Mouse (Mus musculus) lung, postnatal 25 days (tissue): ENCODE measurements around the gene Kcnk16.

Source experiments
- DNase-seq: peaks from one replicate; pipeline ENCODE4 v3.0.0; 2022; ENCODE audit warnings: low spot score

Kcnk16 gene

DNA sequence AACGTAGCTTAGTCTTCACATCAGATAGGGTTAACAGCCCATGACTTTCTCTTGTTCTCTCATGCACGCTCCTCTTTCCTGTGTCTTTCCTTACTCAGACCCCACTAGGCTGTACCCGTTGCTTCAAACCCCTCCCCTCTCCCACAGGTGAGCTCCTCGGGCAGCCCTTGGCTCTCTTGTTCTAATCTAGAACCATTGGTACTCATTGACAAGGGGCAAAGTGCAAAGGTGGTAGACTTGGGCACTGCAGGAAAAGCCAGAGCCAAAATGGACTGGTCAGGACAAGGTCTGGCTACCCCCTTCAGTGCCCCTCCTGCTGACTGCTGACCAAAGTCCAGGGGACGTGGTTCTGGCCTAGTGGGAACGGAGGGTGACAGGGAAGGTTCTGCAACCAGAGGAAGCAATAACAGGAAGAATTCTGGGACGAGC is 38.9 kb downstream of the Kcnk16 start:
- DNase-seq: no peak

DNA sequence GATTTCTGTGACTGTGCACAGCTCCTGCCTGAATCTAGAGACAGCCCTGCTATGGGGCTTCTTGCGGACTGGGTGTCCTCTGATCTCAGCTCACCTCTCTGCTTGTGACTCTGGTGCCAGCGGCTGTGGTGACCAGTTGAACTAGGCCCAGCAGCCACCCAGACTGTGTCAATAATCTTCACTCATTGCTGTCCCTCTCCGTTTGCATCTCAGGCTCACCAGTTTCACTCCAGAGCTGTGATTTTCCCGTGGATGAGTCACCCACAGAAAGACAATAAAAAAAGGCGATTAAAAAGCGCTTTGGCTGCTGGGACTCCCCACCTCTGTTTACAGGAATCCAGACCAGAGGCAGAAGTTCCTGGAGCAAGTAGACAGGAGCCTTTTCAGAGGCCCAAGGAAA is 39.6 kb downstream of the Kcnk16 start:
- no peak for DNase-seq

DNA sequence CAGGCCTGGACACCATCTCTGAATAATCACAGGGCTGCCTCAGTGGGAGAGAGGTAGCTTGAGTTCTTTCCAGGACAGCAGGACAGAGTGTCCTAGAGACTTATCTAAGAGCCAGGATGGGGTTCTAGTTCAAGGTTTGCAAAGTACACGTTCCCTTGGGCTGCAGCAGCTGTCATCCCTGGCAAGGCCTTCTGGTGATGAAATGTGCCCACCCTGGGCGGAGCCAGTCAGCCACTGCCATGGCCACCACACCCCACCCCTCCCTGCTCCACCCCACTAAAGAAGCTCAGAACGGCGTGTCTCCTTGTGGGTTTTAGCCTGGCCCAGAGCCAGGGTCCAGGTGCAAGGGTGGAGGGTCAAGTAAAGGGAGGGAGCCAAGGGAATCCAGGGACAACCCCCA is 40.7 kb downstream of the Kcnk16 start:
- DNase-seq: no peak

DNA sequence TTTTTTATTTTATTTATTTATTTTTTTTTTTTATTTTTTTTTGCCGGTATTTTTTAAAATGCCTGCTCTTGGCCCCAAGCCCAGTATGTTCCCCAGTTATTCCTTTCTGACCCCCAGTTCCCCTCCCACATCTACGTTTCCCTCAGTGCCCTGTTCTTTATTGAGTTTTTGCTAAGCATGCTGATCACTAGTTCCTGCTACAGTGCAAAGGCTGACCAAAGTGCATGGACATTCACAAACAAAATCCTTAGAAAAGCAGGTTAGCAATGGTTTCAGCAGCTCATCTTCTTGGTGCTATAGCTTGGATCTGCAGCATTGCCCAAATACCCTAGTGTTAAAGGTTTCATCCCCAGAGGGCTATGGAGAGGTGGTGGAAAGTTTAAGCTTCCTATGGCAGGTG is 42.0 kb downstream of the Kcnk16 start:
- DNase-seq: no peak

DNA sequence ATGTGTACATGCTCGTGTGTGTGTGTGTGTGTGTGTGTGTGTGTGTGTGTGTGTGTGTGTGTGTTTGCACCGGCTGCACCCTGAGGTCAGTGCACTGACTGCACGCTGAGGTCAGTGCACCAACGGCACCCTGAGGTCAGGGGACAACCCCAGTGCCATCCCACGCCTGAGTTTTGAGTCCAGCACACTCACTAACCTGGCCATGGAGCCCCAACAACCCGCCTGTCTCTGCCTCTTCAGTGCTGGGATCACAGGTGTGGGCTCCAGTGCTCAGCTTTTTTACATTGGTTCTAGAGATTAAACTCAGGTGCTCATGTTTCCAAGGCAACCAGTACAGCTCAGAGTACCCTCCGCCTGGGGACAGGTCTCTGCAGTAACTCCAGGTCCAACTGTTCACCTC is 42.5 kb downstream of the Kcnk16 start:
- no peak for DNase-seq

DNA sequence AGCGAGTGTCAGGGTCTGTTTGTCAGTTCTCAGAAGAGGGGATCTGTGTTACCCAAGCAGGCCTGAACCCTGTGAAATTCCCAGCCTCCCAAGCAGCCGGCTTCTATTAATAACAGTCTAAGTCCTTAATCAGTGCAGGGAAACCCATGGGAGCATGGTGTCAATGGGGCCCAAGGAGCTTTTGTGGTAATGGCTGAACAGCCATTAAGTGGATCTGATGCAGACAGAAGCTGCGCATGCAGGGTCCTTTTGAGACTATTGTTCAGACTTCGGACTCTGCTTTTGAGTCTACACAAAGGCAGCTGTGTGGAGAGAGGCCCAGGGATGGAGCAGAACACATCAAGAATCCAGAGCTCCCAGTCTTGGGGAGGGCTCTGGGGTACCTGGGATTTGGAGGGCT is 43.5 kb downstream of the Kcnk16 start:
- no peak for DNase-seq

DNA sequence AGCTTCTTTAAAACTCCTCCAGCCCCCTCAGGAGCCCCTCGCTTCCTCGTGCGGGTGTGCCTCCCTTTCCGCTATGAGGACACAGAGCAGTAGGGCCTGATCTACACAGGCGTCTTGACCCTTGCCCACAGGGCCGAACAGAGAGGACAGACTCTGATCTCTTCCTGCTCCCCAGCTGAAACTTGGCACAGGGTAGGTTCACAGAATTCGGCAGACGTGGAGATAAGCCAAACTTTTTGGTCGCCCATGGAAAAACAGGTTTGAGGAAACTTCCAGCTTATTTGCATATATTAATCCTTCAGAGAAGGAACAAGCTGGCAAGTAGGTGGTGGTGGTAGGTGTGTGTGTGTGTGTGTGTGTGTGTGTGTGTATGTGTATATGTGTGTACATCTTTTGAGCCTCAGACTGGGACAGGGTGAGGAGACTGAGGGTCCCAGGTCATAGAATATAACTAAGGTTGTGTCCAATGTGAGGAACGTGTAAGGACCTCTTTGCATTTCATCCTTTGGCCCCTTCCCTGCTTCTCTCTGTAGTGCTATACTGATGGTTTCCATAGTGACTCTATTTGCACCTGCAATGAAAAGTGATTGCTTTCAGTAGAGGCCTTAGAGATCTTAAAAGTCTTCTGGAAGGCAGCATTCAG is 44.3 kb downstream of the Kcnk16 start:
- no peak for DNase-seq

DNA sequence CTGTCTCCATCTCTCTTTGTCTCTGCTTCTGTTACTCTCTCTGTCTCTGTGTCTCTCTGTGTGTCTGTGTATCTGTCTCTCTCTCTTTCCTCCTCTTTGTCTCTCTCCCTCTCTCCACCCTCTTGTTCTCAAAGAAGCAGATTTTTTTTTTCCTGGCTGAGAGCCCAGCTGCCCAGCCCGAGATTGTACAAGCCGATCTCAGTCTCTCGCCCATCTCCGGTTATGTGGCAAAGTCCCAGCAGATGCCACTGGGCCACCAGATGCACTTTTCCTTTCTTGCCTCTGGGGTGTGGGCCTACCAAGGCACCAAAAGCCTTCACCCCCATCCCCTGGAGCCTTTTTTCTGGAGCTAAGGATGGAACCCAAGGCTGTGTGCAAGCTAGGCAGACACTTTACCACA is 44.8 kb downstream of the Kcnk16 start:
- DNase-seq: no peak

DNA sequence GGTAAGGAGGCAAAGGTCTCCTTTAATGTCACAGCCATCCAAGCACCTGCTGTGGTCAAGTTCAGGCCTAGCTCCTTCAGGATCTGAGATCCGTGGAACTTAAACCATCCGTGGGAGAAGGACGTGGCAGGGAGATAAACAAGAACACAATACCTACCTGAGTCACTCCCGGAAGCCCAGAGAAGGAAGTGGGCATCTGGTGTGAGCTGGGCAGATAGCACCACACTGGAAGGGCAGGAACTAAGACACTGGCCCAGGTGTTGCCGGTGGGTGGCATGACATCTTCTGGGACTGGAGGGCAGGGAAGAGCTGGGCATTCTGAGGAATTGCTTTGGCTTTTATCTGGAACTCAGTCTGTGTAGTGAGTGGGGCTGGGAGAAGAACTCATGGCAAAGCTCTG is 45.7 kb downstream of the Kcnk16 start:
- DNase-seq: no peak

DNA sequence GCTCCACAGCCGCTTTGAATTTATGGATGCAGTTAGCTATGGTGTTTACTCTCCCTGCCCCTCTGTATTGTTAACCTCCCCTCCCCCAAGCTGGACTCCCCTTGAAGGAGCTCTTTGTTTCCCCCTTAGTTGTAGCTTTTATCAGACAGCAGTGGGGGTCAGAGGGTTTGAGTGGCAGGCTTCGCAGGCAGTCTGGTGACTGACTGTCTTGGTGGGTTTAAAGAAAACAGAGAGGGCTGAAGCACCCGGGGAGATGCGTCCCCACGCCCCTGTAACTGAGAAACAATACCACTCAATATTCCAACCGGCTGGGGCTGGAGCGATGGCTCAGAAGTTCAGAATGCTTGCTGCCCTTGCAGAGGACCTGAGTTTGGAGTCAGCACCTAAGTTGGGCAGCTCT is 47.9 kb downstream of the Kcnk16 start:
- DNase-seq: no peak

DNA sequence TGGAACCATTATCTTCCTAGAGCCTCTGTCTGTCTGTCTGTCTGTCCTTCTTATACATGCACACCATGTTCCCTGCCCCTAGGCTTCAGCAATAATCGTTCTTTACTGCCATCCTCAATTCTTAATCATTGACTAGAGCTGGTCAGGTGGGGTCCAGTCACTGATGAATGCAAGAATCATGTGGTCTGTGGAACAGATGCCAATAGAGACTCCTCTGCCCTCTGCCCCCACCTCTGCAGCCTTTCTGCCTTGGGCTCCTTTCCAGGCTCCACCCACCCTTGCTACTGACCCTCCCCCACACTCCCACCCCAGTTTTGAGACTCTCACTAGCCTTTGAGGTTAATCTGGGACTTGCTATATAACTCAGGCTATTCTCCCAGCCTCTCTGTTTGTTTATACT is 49.1 kb downstream of the Kcnk16 start:
- DNase-seq: no peak

DNA sequence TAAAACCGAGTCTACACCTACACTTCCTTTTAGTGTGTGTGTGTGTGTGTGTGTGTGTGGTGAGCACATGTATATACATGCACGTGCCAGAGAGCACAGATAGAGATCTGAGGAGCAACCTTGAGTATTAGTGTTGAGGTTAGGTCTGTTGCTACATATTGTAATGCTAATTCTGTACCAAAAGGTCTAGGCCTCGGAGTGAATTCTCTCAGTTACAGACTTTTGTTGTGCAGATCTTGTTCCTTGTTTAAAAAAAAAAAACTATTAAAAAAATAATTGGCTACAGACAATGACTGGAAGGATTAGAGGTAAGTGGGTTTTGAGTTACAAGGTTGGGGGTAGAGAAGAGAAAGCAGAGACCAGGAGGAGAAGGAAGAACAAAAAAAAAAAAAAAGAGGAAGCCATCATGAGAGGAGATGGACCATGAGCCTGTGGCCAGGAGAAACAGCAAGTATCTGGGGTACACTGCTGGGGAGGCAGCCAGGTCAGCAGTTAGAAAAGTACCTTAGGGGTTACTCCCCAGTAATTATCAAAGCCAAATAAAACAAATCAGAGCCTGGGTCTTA is 51.6 kb downstream of the Kcnk16 start:
- no peak for DNase-seq

DNA sequence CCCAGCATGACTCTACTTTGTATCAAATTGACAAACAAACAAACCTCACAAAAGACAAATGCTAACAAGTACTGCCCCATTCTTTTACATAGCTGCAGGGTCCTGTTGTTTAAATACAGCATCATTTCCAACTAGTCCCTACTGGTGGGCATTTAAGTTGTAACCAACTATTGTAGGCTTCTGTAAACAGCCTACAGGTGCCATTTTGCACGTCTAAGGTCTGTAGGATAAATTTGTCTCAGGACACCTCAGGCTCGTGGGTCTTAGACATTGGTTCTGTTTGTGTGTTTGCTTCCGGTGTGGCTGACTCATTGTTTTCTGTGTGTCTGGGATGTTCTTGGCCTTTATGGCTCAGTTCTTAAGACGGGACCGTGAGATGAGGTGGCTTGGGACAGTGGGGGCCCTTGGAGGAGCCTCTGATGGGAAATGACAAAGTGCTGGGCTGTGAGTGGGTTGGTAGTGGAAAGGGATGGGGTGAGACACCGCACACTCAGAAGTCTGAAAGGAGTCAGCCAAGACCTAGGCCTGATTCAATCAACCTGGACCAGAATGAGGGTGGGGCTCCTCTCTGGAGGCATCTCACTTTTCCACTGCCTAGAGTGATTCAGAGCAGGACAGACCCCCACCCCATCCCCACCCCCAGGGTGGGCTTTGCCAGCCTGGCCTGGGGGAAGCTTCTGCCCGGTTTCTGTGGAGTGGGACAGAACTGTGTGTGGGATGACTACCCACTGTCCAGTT is 52.3 kb downstream of the Kcnk16 start:
- no peak for DNase-seq

DNA sequence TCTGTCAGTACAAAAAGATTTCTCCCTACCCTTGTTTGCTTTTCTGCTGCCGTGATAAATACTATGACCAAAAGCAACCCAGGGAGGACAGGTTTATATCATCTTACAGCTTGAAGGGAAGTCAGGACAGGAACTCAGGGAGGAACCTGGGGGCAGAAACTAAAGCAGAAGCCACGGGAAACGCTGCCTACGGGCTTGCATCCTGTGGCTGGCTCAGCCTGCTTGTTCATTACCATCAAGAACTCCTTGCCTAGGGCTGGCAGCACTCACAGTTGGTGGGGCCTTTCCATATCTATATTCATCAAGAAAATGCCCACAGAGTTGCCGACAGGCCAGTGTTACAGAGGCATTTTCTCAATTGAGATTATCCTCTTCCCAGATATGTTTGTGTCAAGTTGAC is 53.2 kb downstream of the Kcnk16 start:
- DNase-seq: no peak

DNA sequence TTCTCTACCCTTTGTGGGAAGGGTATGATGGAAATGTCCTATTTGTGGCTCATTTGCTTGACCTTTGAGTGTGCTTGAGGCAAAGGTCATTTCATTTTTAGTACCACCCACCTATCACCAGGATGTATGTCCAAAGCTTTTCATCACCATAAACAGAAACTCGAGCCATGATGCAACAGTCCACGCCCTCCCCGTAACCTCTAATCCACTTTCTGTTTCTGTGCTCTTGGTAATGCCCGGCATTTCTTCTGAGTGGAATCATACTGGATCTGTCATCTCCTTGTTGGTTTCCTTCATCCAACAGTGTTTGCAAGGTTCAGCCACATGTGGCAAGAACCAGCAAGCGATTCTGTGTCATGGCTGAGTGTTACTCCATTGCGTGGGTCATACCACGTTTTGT is 54.9 kb downstream of the Kcnk16 start:
- no peak for DNase-seq

DNA sequence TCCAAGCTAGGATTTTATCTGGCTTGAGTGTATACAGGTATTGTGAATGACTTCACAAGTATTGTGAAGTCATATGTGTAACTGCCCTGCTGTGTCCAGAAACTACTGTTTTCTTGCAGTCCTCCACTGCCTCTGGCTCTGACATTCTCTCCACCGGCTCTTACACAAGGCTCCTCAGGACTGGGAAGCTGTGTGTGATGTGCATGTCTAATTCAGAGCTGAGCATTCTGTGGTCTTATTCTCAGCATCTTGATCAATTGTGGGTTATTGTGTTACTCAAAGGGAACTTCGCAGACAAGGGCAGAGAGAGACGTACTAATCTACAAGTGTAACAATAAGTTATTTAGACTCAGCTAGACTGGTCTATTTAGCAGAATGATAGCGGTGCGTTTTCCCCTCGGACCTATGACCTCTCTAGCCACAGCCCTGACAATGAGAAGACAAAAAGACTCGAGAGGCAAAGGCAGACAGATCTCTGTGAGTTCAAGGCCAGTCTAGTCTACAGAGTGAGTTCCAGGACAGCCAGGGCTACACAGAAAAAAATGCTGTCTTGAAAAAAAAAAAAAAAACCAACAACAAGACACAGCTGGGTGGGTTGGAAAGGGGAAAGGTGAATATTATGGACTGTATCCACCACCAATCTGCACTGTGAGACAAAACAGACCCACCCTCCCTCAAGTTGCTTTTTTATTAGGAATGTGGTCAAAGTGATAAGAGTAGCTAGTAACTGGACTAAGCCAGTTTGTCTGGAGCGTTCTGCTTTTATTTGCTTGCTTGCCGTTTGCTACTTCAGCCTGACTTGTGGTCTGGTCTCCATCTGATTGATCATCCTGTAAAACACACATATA is 57.0 kb downstream of the Kcnk16 start:
- DNase-seq: no peak
